Mouse (Mus musculus): Measurements from ENCODE around the gene Gm4131.
"Not testable (repeated sequence)": the region's sequence is repeated elsewhere in the genome, so short reads cannot be mapped to it uniquely, and the experiment has no call there.

Gene Gm4131

DNA sequence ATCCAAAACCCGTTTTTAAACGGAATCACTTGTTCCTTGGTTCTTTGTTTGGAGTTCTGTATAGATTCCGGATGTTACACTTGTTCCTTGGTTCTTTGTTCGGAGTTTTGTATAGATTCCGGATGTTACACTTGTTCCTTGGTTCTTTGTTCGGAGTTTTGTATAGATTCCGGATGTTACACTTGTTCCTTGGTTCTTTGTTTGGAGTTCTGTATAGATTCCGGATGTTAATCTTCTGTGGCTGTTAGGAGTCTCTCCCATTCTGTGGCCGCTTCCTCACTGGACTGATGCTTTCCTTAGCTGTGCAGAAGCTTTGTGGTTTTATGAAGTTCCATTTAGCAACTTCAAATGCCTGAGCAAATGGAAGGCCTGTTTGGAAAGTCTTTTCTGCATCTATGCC, at the start of gene Gm4131:
Gm4131 (minus strand) TSS at position 101 of the 400 bp plus-strand sequence.
- DNase-seq (ENCODE audit: low spot score), result not testable (repeated sequence)

DNA sequence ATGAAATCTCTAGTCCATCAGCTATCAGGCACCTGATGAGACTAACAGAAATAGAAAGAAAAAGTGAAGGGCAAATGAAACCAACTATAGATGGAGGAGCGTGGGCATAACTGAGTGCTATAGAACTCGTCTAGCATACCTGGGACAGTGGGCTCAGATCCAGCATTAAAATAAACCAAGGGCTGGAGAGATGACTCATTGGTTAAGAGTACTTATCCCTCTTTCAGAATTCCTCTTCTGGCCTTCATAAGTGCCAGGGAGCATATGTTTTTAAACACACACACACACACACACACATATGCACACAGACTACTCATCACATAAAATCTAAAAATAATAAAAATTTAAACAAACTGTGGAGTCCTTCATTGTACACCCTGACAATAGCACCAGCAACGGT, 43.2 kb upstream of the Gm4131 start:
- DNase-seq (ENCODE audit: low spot score), result no peak

DNA sequence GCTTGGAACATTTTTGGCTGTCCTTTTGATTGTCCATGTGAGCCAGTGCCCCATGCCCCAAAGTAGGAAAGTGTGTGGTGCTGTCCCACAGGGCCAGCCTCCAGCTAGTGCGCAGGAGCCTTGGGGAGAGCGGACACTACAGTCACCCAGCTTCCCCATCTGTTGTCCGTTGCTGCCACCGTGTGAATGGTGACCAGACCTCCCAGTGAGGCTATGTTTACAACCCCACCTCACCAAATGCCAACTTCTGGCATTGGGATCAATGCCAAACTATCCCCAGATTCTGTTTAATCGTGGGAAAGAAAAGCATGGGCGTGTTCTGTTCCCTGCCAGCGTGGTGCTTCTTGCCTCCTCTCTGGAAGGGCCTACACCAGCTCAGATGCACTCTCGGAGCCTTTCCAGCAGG, 41.1 kb upstream of the Gm4131 start:
- no peak for DNase-seq (ENCODE audit: low spot score)

DNA sequence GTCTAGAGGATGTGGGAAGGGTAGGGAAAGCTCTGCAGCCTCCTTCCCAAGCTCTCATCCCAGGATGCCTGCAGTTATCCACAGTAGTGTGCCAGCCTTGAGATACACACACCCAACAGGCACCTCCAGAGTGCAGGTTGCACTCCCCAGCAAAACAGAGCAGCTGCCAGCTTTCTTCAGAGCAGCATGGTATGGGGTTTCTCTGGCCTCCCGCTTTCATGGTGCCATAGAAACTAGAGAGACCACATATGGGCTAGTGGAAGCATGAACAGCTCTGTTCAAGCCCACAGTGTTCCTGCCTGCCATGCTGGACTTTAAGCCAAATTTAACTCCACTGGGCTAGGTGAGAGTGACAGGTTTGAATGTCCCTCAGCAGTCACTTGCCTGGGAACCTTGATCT, 36.1 kb upstream of the Gm4131 start:
- no peak for DNase-seq (ENCODE audit: low spot score)

DNA sequence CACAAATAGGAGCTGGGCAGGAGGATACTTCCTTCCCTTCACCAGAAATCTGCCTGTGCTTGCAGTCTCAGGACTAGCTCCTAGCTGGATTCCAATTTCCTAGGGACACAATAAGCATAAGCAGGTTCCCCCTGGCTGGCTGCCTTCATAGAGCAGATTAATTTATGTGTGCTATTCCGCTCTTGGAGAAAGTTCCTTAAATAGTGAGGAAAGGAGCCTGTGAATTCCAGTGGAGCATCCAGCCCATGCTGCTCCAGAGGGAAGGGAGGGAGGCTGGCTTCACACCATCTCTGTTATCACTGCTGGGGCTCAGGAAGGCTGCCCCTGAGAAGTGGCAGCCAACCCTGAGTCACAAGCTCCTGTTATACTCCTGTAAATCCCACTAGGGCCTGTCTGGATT, 35.5 kb upstream of the Gm4131 start:
- DNase-seq (ENCODE audit: low spot score), result no peak

DNA sequence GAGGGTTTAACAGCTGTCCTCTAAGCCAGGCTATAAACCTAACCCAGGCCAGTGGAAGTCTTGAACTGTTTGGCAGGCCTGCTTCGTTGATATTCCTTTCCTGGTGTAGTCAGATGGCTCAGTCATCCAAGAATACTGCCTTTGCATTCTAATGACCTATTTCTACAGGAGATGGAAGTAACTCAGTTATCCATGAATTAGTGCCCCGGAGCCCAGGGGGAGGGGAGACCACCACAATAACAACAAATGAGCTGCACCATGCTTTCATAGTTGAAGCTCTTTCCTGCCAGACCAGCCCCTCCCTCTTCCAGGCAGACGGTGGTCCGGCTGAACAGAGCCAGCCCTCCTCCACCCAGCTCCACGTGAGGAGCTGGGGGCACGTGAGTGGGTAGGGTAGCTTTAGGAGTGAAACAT, 33.4 kb upstream of the Gm4131 start:
- no peak for DNase-seq (ENCODE audit: low spot score)

DNA sequence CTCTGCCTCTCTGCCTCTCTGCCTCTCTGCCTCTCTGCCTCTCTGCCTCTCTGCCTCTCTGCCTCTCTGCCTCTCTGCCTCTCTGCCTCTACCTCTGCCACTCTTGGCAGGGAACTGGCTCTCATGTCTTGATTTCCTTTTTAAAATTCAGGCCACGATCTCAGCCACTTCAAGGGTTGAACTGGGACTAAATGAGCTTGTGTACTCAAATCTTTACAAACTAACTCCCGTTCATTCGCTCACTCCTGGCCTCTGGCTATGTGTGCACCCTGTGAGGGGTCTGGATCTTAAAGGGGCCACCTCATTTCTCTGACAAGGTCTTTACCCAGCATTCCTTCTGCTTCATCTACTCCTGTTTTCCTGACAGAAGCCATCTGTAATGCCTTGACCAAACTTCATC, 18.6 kb upstream of the Gm4131 start:
- no peak for DNase-seq (ENCODE audit: low spot score)

DNA sequence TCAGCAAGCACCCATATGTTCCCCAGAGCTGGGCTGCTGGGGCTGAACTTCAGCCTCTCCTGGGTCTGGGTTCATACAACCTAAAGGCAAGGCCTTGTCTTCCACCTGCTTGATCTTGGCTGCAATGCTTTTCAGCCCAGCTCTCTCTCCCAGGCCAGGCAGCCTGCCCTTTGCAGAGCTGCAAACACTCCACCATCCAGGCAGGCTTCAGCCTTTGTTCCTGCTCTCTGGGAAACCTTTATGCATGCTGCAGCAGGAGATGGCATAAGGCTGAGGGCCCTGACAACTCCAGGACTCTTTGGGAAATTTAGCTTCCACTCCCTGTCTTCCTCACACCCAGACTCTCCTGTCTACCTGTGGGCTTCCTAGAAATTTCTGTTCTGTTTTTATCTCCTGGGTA, 17.9 kb upstream of the Gm4131 start:
- DNase-seq (ENCODE audit: low spot score), result no peak

DNA sequence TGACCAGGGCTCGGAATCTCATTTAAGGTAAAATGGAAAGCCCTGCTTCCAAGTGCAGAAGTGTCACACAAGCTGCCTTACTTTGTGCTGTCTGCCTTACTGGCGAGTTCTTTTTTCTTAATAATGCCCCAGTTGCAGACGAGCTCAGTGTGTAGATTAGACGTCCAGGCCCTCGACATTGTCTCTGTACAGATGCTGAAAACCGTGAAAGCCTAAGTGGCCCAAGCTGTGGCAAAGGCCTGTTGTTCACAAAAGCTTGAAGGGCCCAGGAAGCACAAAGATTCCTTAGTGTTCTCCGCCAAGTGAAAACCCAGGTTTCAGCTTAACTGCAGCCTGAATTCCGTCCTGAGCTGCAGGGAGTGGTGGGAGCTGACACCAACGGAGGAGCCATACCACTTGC, 15.0 kb upstream of the Gm4131 start:
- no peak for DNase-seq (ENCODE audit: low spot score)

DNA sequence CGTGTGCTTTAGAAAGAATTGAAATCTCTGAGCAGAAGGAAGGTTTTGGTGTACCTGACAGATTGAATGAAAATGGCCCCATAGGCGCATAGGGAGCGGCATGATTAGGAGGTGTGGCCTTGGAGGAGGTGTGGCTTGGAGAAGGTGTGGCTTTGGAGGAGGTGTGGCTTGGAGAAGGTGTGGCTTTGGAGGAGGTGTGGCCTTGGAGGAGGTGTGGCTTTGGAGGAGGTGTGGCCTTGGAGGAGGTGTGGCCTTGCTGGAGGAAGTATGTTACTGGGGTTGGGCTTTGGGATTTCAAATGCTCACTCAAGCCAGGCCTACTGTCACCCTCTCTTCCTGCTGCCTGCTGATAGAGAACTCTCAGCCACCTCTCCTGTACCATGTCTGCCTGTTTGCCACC, 14.2 kb upstream of the Gm4131 start:
- peak; percentile 51 for DNase-seq (ENCODE audit: low spot score)

DNA sequence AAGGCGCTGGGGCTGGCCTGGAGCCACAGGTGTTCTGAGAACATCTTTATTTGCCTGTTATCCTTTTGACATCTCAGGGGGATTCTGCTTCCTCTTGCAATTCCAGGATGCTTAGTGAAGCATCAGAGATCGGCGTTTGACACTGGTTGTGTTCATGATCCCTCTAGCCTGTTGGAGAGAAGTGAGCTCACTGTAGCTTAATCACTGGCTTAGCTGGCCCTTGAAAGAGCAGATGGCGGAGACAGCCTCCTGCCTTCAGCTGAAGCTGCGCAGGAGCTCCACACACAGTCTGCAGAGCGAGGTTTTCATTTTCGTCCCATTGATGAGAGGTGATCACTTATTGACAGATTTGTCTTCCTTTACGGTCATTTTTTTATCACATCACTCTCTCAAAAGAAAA, 9.1 kb upstream of the Gm4131 start:
- DNase-seq (ENCODE audit: low spot score), result no peak

DNA sequence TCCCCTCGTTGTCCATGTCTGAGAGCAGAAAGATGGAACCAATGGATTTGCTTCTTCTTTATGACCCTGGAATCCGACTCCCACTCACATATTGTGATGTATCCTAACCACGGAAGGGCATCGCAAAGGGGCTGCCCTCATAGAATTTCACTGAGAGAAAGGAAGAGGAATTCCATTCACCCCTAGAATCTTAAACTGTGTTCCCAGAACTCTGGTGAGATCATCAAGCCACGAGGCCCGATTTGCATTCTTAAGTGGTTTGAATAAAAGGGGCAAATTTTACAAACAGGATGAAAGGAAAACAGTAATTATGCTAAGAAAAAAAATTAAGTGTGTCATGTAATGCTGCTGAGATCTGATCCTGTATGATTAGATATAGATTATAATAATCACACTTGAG, 8.2 kb upstream of the Gm4131 start:
- no peak for DNase-seq (ENCODE audit: low spot score)

DNA sequence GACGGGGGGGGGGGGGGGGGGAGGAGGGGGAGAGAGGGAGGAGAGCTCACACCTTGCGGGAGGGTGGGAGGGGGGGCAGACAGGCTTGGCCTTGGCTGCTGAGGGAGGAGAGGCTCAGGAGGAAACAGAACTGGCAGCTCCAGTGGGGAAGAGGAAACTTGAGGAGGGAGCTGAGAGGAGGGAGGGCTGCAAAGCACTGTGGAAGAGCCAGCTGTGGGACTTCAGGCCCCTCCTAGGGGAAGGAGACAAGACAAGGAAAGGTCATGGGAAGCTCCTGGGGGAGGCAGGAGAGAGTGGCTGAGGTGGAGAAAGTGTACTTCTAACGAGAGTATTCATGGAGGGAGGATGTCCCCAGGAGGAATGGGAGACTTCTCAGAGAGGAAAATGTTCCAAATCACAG, 6.7 kb upstream of the Gm4131 start:
- no peak for DNase-seq (ENCODE audit: low spot score)

DNA sequence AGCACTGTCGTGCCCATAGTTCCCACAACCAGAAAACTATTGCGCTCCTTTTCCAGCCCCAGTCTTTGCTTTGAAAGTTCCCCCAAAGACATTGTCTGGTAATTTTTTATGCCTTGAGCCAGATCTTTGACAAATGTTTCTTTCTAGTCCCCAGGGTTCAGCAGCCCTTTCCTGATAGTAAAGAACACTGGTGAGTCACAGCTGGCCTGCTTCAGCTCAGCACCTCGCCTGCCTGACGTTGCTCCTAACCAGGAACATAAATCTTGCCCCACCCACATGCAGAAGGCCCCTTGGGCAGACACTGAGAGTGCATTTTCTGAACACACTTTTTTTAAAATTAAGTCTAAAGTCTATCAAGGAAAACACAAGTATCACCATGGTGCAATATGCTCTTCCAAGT, 3.6 kb upstream of the Gm4131 start:
- no peak for DNase-seq (ENCODE audit: low spot score)

DNA sequence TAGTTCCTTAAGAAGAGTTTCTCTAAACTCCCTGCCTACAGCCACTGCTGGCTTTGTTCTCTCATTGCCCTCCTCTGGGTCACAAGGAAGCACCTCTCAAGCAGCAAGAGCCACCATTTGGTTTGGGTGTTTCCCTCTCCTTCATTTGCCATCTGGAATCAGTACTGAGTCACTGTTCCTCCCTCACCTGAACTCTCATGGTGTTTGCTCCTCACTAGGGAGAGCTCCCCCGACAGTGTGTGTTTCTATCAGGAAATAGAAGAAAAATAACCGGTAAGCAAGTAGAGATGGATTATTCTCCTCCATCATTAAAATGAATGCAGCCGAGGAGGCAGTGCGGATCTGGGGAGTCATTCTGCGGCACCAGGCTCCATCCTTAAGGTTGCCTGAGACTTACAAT, 2.7 kb upstream of the Gm4131 start:
- no peak for DNase-seq (ENCODE audit: low spot score)

DNA sequence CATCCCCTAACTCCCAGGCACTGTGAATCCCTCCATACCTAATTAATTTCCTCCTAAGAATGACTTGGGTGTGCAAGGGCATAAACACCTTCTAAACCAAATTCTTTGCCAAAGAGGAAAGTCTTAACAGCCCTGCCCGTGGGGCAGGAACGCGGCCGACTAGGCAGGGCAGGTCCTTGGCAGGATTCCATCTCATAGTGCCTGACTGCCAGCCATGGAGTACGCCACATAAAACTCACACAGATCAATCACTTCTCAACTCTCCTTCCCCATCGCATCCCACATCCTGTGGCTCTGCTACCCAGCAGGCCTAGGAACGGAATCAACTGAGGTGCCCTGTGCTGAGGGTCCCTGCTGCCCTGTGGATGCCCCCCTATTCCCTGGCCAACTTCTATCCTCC, 3.0 kb downstream of the Gm4131 start:
- DNase-seq (ENCODE audit: low spot score), result no peak

DNA sequence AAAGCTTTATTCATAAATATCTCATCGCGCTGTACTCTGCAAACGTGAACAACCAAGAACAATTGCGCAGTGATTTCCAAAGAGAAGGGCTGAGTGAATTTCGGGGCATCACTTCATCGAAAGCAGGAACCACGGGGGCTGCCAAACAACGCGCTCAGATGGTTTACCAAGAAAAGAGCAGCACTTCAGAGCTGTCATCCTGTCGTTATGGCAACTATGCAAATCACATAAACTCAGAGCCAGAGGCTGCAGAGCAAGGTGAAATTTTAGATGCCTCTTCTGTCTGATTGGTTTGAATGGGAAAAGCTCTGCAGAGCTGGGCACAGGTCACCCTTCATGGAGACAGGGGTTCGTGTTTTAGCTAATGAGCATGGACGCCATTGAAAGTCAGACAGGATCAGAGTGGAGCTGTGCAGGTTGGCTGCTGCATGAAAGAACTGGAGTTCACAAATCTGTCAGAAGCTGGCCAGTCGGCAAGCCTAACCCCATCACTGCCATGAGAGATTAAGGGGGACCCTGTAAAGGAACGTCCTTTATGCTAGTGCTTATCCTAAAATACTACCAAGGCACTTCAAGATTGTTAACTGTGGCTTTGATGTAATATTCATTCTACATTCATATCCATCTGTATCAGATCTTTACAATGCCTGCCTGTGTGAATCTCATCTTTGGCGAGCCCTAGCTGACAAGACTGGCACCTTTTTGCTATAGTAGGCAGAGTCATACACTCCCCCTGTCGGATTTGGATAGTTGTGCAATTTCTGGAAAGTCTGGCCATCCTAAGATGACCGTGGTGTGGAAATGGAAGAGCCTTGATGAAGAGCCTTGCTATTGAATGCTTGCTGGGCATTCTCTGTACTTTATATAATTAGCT, 4.6 kb downstream of the Gm4131 start:
- no peak for DNase-seq (ENCODE audit: low spot score)

DNA sequence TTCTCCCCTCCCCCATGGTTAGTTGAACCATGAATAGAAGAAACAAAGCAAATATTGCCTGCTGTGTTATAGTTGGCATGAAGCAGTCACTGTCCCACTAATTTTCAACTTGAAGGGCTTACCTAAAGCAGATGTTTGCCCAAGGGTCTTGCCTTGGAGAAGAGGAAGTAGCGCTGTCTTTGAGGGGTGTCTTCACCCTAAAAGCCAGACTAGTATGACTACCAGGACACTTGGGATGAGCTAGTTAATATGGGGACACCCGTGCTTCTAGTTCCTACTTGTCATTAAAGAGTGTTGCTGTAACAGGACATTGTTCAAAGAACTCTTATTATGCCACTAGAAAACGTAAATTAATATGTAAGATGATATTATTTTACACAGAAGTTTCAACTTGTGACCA, 9.6 kb downstream of the Gm4131 start:
- no peak for DNase-seq (ENCODE audit: low spot score)

DNA sequence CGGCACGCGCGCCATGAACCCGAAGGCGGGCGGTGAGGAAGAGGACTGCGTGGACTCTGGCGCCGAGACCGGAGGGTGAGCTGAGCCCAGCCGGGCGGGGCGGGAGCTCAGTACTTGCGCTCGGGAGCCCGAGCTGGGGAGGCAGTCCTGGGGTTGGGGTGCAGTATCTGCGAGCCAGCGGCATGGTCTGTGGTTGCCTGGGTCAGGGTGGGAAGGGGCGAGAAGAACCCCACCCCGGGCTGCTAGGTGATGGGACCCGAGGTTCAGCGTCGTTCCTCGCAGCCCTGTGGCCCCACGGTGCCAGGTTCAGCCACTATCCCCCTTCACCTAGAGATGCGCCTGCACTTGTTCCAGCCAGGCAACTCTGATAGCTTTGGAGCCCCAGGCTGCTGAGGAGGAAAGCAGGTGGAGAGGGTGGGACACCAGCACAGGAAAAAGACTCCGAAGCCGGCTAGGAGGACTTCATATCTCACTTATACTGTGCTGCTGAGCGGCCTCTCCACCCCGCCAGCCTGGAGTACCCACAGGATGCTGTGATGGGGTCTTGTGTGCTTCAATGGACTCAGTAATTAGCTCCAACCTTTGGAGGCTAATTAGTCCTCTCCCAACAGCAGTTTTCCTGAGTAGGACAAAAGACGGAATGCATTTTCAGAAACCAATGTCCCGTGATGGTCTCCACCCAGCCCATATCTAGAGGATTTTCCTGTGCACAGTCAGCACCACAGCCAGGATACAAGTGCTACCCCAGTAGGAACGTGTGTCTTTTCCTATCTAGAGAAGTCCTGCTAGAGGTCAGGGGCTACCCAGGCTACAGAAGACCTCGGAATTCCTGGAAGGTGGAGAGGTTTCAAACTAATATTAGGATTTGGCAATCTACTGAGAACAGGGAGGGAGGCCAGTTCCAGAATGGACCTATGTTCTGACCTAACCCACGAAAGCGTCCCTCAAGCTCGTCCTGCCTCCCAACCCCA, 10.6 kb downstream of the Gm4131 start:
- no peak for DNase-seq (ENCODE audit: low spot score)

DNA sequence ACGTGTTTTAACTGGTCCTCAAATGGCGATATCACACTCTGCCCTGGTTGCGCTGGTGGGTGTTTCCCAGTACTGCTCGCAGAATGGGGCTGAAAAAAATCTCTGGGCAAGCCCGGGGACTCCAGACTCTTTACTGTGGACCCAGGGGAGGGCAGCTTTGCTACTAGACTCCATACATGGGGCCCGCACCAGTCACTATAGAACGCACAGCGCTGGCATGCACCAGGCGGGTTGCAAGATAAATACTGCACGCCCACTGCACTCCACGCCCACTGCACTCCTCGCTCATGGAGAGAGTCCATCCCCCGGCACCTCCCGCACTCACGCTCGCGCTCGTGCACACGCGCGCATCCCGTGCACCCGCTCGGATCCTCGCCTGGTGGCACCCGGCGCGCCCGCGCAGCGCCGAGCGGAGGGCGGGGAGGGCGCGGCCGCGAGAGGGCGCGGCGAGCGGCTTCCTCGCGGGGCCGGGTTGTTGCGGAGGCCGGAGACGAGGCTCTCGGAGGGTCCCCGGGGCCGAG, 11.4 kb downstream of the Gm4131 start, which contains the start of gene Fam124a:
Fam124a (plus strand) TSS at position 429 of the 521 bp plus-strand sequence.
- peak; percentile 74 for DNase-seq (ENCODE audit: low spot score)

DNA sequence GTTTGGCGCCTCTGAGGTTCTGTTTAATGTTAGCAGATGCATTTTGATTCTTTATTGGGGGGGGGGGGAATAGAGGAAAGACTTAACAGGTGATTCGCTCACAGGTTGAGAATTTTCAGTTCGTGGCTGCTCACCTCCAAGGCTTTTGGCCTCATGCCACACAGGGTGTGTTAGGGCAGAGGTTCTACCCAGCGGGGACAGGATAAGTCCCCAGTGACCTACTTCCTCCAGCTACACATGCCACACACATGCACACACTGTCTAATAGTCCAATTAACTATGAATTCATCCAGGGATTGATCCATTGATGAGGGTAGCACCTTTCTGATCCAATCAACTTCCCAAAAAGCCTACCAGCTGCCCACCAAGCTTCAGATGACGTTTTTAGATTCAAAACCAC, 12.9 kb downstream of the Gm4131 start:
- no peak for DNase-seq (ENCODE audit: low spot score)

DNA sequence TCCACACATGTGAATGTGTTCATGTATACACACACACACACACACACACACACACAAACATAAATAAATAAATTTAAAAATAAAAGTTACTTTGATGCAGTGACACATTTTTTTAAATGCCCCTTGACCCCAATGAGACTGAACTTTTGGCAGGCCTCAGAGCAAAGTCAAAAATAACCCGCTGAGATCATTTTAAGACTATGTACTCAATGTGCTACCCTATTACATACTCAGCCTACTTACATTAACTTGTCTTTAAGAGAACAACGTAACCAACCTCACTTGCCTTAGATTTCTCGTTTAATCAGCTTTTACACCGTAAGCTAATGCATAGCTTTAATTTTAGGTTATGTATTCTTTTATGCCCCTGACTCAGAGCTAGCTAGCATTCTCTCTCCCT, 13.9 kb downstream of the Gm4131 start:
- no peak for DNase-seq (ENCODE audit: low spot score)

DNA sequence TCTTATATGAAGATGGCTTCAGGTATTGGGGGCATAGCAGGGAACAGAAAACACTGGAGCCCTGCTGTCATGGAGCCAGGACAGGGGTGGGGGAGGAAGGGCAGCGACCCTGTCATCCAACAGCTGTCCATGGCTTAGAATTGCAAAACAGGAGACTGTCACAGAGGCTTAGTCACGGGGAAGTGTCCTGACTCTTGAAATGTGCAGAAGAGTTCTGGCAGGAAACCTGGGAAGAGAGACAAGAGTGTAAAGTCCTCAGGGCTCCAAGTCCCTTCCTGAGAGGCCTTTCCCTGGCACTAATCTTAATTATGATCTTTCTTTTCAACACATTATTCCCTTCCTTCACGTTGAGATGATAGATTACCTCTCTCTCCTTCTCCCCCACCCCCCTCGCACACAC, 16.6 kb downstream of the Gm4131 start:
- no peak for DNase-seq (ENCODE audit: low spot score)
